Mouse (Mus musculus): ENCODE results near the gene Birc6.
A peak's percentile ranks its signal among the peaks of the same experiment; 100 is the strongest.
"Not testable (repeated sequence)": the region's sequence is repeated elsewhere in the genome, so short reads cannot be mapped to it uniquely, and the experiment has no call there.

Birc6 gene

DNA sequence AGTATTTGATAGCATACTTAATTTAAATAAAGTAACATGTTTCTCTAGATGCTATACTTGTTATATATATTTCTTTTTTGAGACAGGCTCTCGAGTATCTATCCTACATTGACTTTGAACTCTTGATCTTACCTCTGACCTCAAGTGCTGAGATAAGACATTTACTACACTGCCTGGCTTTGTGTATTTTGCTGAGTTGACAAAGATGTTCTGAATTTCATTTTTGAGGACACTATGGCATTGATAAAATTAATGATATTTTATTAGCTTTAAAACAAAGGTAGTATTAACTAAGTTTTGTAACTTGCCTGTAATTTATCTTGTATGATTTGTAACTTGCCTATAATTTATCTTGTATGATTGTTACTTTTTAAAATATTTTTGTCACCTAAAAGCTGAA lies 41.1 kb downstream of the Birc6 start:
- no peak for DNase-seq

- no peak for DNase-seq
Measured at GRCm38 (mm10) chr17:74570585-74570984, 42.5 kb downstream of the Birc6 start.

- no peak for DNase-seq
Measured at GRCm38 (mm10) chr17:74577173-74577572, 49.1 kb downstream of the Birc6 start.

DNA sequence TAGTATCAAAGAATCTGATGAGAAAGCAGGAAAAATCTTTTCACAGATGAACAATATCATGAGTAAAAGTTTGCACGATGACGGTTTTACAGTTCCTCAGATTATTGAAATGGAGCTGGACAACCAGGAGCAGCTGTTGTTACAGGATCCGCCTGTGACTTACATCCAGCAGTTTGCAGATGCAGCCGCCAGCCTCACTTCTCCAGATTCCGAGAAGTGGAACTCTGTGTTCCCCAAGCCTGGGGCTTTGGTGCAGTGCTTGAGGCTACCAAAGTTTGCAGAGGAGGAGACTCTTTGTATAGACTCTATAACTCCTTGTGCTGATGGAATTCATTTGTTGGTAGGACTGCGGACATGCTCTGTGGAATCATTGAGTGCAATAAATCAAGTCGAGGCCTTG lies 51.5 kb downstream of the Birc6 start:
- DNase-seq = no peak

DNA sequence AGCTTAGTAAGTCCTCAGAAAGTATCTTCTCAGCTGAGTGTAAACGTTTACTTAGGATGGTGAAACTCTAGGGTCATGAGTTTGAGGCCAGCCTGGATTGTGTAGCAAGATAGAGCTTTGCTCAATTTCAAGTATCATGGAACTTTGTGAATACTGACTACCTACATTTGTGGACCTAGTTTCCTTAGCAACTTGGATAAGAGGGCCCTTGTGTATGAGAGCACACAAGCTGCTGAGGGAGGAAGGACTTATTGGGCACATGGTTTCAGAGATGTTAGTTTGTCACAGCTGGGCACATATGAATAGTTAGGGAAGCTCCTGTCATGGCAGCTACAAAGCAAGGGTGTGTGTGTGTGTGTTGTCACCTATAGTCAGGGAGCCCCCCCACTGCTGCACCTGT lies 52.6 kb downstream of the Birc6 start:
- no peak for DNase-seq

DNA sequence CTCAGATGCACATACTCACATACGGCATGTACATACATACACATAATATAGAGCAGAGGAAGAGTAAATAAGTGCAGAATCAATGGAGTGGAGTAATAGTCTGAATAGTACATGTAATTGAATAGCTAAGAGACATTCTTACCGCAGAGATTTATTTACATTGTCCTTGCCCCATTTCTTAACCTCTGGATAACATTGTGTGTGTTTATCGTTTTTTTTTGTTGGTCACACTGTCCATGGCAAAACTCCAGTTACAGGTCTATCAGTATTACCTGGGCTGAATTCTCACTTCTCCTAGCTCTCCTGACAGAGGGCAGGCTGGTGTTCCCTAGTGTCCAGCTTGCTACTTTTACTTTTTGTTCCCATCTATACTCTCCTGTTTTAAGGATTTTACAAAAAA lies 58.7 kb downstream of the Birc6 start:
- no peak for DNase-seq

DNA sequence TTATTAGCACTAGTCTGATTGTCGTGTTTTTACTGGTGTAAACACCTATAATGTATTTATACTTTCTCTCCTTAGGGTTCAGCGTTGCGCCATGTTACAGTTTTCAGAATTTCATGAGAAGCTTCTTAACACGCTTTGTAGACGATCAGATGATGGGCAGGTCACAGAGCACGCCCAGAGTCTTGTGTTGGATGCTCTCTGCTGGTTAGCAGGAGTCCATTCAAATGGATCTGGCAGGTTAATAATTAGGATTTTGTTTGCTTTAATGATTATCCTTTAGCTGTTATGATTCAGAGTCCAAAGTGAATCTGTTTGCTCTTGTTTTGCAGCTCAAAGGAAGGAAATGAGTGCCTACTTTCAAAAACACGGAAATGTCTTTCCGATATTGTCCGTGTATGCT lies 70.8 kb downstream of the Birc6 start:
- no peak for DNase-seq

GRCm38 (mm10) chr17:74599396-74599795 lies 71.3 kb downstream of the Birc6 start:
- DNase-seq = no peak

DNA sequence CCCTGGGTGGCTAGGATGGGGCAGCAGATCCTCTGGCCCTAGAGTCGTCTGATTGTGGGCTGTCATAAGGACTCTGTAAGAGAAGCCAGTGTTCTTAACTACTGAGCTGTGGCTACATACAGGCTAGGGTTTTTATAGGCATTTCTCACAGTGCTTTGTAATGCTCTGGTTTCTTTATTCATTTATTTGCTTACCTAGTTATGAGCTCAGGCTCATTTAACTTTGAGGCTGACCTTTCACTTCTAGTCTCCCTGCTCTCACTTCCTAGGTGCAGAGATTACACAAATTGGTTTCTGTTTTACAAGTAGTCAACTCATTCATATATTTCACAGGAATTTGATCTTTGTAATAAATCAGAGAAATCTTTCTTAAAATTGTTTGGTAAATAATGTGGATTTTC lies 73.1 kb downstream of the Birc6 start:
- DNase-seq = no peak

DNA sequence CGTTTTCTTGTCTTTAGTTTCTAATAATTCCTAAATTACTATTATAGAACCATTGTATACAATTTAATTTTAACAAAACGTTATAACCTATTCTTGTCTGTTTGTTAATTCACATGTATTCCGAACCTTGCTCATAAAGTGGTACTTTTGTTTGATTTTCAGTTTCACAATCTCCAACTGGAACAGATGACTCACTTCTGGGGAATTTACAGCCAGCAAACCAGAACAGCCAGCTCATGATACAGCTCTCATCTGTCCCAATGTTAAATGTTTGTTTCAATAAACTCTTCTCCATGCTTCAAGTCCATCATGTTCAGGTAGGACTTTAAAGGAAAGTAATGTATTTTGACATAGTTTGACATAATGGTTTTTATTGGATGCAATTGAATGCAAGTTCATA lies 102.7 kb downstream of the Birc6 start:
- no peak for DNase-seq

DNA sequence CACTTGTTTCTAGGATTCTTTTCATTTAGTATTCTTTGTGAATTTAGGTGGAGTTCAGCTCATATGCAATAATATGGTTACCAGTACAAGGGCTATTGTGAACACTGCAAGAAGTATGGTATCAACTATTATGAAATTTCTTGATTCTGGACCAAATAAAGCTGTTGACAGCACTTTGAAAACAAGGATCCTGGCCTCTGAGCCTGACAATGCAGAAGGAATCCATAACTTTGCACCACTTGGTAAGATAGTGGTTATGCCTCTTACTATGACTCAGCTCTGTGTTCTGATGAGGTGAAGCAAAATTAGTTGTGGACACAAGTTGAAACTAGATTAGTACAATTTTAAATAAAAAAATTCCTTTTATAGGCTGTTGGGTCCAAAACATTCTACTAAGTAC lies 114.3 kb downstream of the Birc6 start:
- no peak for DNase-seq

GRCm38 (mm10) chr17:74658362-74658761 lies 130.3 kb downstream of the Birc6 start:
- no peak for DNase-seq

GRCm38 (mm10) chr17:74668010-74668409 lies 139.9 kb downstream of the Birc6 start:
- no peak for DNase-seq

- DNase-seq = no peak
Measured at GRCm38 (mm10) chr17:74670031-74670430, 141.9 kb downstream of the Birc6 start.

DNA sequence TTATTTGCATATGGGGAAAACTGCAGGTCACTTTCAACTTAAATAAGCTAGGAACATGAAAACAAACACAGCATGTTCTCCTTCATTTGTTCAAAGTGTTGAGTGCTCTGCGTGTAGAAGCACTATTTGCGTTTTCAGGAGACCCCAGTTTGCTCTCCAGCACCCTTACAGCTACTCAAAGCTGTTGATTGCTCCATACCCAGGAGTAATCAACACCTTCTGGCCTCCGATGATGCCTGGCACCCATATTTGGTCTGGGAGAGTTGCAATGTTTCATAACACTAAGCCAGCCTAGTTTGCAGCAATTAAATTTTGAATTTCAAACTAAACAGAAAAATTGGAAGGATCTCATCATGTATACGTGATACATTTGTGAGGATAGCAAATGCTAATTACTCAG lies 144.4 kb downstream of the Birc6 start:
- DNase-seq = no peak

DNA sequence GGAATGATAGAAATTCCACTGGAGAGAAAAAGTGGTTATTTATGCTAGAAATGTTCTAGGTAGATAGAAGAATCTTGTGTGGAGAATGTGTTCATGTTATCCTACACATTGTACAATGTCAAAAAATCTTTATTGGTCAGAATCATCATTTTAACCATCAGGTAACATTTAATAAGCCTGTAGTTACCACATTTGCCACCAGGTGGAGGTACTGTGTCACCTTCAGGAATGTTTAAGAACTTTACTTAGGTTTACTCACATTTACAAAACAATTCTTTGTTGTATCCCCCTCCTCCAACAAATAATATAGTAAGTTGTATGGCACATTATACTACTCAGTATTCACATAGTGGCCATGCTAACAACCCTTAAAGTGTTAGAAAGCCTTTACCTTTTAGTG lies 145.2 kb downstream of the Birc6 start:
- DNase-seq = peak; percentile 59

GRCm38 (mm10) chr17:74678061-74678460 lies 150.0 kb downstream of the Birc6 start:
- DNase-seq = no peak

DNA sequence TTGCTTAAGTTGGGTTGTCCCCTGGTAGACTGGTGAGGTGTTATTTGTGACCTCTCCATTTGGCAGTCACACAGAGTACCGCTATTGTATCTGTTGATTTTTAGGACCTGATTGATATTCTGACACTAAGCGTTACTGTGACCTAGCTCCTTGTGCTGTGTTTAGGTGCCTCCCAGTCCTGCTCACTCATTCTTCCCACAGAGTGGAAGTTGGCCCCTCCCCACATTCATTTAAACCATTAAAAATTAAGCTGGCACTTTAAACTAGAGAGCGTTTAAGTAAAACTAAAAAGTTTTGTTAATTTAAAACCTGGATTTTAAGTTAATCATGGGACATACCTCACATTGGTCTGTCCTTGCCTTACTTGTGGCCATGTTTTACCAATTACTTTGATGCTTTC lies 156.8 kb downstream of the Birc6 start:
- DNase-seq = no peak

DNA sequence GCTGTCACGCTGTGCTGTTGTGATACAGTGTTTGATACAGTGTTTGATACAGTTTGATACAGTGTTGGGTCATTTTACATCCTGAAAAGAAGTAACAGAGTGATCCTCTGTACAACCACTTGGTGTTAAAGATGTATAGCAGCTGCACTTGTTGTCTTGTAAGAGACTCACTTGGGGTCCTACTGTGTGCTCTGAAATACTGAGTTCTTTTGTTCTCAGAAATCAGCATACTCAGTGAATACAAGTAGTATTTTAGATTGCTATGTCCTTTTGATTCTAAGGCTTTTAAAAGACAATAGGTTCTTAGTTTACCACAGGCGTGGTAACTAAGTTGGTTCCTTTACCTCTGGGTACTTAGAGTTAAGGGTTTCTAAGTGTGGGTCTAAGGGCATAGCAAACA lies 160.5 kb downstream of the Birc6 start:
- DNase-seq = no peak

DNA sequence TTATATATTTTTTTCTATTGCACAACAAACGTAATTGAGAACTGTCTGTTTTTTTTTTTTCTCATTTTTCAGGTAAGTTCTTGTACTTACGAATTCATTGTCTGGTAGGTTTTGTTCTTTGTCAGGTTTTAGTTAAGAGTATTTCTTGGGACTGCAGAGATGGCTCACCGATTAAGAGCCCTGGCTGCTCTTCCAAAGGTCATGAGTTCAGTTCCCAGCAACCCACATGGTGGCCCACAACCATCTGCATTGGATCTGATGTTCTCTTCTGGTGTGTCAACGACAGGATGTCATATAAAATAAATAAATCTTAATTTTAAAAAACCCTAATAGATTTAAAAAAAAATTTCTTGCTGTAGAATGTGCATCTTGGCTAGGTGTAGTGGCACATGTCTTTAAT lies 161.3 kb downstream of the Birc6 start:
- no peak for DNase-seq

DNA sequence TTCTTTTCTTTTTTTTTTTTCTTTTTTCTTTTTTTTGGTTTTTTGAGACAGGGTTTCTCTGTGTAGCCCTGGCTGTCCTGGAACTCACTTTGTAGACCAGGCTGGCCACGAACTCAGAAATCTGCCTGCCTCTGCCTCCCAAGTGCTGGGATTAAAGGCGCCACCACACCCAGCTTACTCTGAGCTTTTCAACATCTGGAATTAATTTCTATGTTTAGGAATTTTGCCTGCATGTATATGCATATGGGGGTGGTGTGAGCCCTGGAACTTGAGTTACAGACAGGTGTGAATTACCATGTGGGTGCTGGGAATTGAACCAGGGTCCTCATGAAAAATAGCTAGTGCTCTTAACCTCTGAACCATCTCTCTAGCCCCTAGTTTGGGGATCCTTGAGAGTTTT lies 173.6 kb downstream of the Birc6 start:
- DNase-seq = not testable (repeated sequence)

GRCm38 (mm10) chr17:74705480-74705879 lies 177.4 kb downstream of the Birc6 start:
- no peak for DNase-seq

GRCm38 (mm10) chr17:74706593-74706992 lies 178.5 kb downstream of the Birc6 start:
- DNase-seq = no peak

- no peak for DNase-seq
Measured at GRCm38 (mm10) chr17:74707637-74708152, 179.6 kb downstream of the Birc6 start.

GRCm38 (mm10) chr17:74710731-74711130 lies 182.6 kb downstream of the Birc6 start:
- no peak for DNase-seq

GRCm38 (mm10) chr17:74711627-74712026 lies 183.5 kb downstream of the Birc6 start:
- no peak for DNase-seq

Data from cerebellum, adult 9-10 months (tissue).